Mouse (Mus musculus): Measurements from ENCODE around the gene Rnf24. TPM values are rescaled to one million over a fixed set of nuclear protein-coding genes. Genes with fewer than 3 reads are reported as not detected.
A peak's percentile ranks its signal among the peaks of the same experiment; 100 is the strongest.

The Rnf24 gene
- total RNA-seq (2017): 1.5 to 7.3 TPM (median 1.8 TPM) in 3 replicates

DNA sequence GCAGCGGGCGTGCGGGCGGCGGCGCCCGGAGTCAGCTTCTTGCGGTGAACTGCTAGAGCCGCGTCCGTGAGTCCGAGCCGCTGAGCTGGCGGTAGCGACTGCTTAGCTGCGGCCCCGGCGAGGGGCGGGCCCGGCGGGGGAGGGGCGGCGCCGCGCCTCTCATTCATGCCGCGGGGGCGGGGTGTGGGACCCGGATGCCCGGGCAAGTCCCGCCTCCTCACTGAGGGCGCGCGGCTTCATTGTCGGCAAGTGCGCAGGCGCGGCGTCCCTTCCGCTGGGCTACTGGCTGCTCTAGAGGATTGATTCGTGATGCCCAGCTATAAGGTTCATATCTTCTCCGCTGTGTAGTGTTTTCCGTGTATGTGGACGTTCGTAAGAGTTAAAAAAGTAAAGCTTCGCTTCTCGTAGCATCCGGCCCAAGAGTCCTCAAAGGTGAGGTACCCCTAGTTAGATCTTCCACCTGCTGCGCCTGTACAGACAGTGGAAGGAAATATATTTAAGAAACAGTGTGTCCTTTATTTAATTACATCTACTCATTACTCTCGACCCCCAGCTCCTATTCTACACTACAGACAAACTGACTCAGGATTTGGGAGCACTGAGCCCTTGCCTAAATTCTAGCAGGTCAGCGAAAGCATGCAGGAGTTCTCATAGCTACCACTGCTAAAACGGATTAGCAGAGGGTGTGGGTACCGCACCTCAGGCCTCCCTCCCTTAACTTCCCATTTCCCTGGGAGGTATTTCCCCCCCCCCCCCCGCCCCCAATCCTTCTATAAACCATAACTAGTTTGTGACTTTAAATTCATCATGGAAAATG lies at the start of gene Rnf24:
TSS of gene Rnf24 (minus strand) at position 146 of the 817 bp plus-strand sequence.
- ATAC-seq (replicated peaks; ENCODE audit: insufficient number of reproducible peaks, low FRiP score, low TSS enrichment, poor library complexity, severe bottlenecking): peak; percentile 82

GRCm38 (mm10) chr2:131401794-131402495 lies 49.3 kb upstream of the Rnf24 start:
- ATAC-seq (replicated peaks; ENCODE audit: insufficient number of reproducible peaks, low FRiP score, low TSS enrichment, poor library complexity, severe bottlenecking): no peak

DNA sequence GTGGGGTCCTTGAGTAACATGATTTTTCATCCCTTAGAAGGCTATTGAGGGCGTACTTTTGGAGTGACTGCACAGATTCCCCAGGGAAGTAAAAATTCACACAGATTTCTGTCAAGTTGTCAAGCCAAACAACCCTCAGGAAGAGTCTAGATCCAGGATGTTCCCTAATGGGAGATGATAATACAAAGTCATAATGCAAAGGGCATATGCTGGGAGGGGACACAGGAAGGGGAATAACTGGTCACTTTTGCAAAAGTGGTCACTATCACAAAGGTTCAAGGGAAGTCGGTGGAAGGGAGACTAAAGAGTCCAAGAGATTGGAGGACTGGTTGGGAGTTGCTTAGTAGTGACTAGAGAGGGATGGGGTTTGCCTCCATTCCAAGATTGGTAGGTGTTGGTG lies 48.2 kb upstream of the Rnf24 start:
- ATAC-seq (replicated peaks; ENCODE audit: insufficient number of reproducible peaks, low FRiP score, low TSS enrichment, poor library complexity, severe bottlenecking): no peak

DNA sequence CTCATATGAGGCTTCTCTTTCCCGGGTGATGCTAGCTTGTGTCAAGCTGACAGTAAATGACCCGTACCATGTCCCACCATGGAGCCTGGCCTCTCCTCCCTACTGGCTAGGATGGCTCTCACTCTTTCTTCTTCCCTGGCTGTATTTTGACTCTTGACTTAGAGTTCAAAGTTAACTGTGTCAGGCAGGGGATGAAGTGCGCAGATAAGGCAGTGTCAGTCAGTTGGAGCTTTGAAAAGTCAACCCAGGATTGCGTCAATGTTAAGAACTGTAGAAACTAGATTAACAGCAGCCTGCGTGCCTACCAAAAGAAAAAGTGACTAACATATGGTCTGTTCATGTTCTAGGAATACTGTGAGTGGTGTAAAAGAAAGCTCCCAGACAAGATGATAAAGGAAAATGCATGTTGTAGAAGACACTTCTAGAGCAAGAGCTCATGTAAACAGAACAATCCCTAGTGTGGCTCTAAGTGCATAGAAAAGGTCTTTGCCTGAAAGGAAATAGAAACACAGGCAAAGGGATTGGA lies 44.7 kb upstream of the Rnf24 start:
- ATAC-seq (replicated peaks; ENCODE audit: insufficient number of reproducible peaks, low FRiP score, low TSS enrichment, poor library complexity, severe bottlenecking): no peak

GRCm38 (mm10) chr2:131386350-131386962 lies 33.8 kb upstream of the Rnf24 start:
- no peak for ATAC-seq (replicated peaks; ENCODE audit: insufficient number of reproducible peaks, low FRiP score, low TSS enrichment, poor library complexity, severe bottlenecking)

DNA sequence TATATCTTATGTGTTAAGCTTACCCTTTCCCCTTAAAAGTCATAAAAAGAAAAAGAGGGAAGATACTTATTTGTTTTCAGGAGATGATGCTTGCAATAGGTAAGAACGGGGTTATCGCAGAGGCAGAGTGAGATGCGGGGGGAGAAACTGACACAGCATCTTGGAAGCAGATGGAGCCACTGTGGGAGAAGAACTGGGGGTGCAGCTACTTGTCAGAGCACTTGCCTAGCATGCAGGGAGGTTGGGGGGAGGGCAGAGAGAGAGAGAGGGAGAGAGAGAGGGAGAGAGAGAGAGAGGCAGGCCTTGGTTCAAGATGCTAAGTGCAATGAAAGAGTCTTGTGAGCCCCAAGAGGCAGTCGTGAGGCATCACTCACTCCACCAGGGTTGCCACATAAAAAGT lies 32.5 kb upstream of the Rnf24 start:
- no peak for ATAC-seq (replicated peaks; ENCODE audit: insufficient number of reproducible peaks, low FRiP score, low TSS enrichment, poor library complexity, severe bottlenecking)

- ATAC-seq (replicated peaks; ENCODE audit: insufficient number of reproducible peaks, low FRiP score, low TSS enrichment, poor library complexity, severe bottlenecking): no peak
Observed at GRCm38 (mm10) chr2:131379541-131379940, 26.8 kb upstream of the Rnf24 start.

- no peak for ATAC-seq (replicated peaks; ENCODE audit: insufficient number of reproducible peaks, low FRiP score, low TSS enrichment, poor library complexity, severe bottlenecking)
Observed at GRCm38 (mm10) chr2:131378872-131379271, 26.2 kb upstream of the Rnf24 start.

DNA sequence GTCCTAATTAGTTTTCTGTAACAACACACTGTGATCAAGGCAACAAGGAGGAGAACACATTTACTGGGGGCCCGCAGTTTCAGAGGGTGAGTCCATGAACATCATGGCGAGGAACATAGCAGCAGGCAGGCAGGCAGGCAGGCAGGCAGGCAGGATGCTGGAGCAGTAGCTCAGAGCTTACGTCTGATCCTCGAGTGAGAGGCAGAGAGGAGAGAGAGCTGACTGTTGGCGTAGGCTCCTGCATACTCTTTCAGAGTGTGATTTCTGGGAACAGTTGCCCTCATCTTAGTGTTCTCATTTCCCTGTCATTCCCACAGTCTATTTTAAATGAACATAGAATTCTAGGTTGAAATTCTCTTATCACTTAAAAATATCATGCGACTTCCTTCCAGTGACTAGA lies 24.4 kb upstream of the Rnf24 start:
- ATAC-seq (replicated peaks; ENCODE audit: insufficient number of reproducible peaks, low FRiP score, low TSS enrichment, poor library complexity, severe bottlenecking): no peak

GRCm38 (mm10) chr2:131373656-131374055 lies 21.0 kb upstream of the Rnf24 start:
- no peak for ATAC-seq (replicated peaks; ENCODE audit: insufficient number of reproducible peaks, low FRiP score, low TSS enrichment, poor library complexity, severe bottlenecking)

- no peak for ATAC-seq (replicated peaks; ENCODE audit: insufficient number of reproducible peaks, low FRiP score, low TSS enrichment, poor library complexity, severe bottlenecking)
Observed at GRCm38 (mm10) chr2:131372276-131372877, 19.7 kb upstream of the Rnf24 start.

DNA sequence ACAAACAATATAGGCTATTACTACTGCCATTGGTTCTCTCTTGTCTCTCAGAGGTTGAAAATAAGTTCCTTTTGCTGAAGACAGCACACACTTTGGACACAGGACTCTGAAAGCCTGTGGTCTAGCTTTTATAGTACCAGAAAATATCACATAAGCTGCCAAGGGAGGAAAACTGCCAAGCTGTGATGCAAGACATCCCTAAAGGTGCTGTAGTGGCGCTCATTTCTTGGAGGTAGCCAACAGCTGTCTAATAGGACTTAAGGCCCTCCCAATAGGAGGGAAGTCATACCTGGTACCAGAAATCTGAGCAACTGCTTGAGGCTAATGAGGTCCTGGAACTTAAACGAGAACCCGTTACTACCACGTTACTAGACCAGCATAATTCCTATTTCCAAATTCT lies 19.1 kb upstream of the Rnf24 start:
- no peak for ATAC-seq (replicated peaks; ENCODE audit: insufficient number of reproducible peaks, low FRiP score, low TSS enrichment, poor library complexity, severe bottlenecking)

GRCm38 (mm10) chr2:131370828-131371227 lies 18.1 kb upstream of the Rnf24 start:
- ATAC-seq (replicated peaks; ENCODE audit: insufficient number of reproducible peaks, low FRiP score, low TSS enrichment, poor library complexity, severe bottlenecking): no peak

- no peak for ATAC-seq (replicated peaks; ENCODE audit: insufficient number of reproducible peaks, low FRiP score, low TSS enrichment, poor library complexity, severe bottlenecking)
Observed at GRCm38 (mm10) chr2:131364689-131365088, 12.0 kb upstream of the Rnf24 start.

- ATAC-seq (replicated peaks; ENCODE audit: insufficient number of reproducible peaks, low FRiP score, low TSS enrichment, poor library complexity, severe bottlenecking): no peak
Observed at GRCm38 (mm10) chr2:131358481-131358880, 5.8 kb upstream of the Rnf24 start.

DNA sequence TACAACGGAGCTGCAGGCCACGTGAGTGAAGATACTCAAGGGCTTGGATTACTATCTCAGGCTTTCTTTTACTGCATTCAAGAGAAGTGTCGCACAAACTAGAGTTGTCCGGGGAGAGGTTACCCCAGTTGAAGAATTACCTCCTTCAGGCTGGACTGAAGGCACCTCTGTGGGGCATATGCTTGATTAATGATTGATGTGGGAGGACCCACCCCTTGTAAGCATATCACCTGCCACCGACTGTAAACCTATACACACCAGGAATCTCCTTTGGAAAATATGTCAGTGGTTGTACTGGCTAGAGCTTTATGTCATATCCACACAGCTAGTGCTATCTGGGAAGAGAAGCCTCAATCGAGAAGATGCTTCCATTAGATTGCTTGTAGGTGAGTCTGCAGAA lies 1.4 kb upstream of the Rnf24 start:
- no peak for ATAC-seq (replicated peaks; ENCODE audit: insufficient number of reproducible peaks, low FRiP score, low TSS enrichment, poor library complexity, severe bottlenecking)

DNA sequence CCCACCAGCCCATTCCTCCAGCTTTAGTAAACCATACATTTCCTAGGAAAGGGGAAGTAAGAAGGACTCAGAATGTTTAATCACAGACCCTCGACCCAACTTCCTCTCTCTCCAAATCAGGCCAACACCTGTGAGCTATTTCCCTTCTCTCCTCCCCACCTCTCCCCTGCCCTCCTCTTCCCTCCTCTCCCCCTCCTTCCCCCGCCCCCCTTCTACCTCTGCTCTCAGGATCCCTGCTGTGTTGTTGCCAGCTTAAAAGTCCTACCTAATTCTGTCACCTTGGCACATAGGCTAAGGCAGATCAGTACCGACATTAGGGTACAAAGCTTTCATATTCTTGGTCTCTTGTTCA lies 848 bp upstream of the Rnf24 start:
- no peak for ATAC-seq (replicated peaks; ENCODE audit: insufficient number of reproducible peaks, low FRiP score, low TSS enrichment, poor library complexity, severe bottlenecking)

DNA sequence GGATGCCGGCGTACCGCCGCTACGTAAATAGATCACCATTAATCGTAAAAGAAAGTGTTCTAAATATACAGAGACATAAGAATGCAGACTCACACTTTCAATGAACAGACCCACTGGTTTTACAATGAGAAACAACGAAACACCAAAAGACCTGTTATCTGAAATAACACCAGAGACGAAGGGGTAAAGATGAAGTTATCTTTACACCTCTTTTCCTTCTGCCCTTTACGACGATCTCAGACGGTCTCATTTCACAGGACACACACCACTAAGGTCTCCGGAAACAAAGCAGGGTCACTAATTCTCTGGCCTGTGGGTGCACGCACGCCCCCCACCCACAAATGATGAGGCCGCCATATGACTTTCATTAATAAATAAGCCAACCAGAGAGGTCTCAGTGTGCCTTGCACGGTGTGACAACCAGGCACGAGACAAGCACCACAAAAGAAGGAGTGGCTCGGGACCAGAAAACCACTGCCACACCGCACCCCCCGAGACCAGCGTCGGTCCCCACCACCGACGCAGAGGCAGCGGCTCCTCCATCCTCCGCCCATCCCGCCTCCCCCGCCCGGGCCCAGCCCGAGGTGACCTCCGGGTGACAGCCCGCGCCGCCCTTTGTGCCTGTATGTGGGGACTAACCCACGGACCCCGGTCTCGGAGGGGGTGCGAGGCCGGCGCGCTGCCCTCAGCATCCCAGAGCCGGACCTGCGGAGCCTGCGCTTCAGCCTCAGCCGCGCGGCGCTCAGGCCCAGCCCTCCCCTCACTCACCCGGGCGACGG lies 535 bp downstream of the Rnf24 start:
- peak; percentile 24 for ATAC-seq (replicated peaks; ENCODE audit: insufficient number of reproducible peaks, low FRiP score, low TSS enrichment, poor library complexity, severe bottlenecking)

- ATAC-seq (replicated peaks; ENCODE audit: insufficient number of reproducible peaks, low FRiP score, low TSS enrichment, poor library complexity, severe bottlenecking): no peak
Observed at GRCm38 (mm10) chr2:131351471-131351870, 1.2 kb downstream of the Rnf24 start.

Data from monocyte, adult 5-6 weeks (primary cell).